Mouse (Mus musculus) mouse embryonic stem cell (cell line): ENCODE data around the gene Nudt3.

Experiments used
- in situ Hi-C, 2 experiments: fragments of 300-500 bp; cut with MboI; formaldehyde crosslinking; loops; 1 replicate in 1 of 2; 3 replicates in 1 of 2; pipeline ENCODE4 v1.14.3; 2019 to 2020; ENCODE audit warnings: low sequenced_read_pairs in 2 of 2, low pct_unique_long_range_greater_than_20kb in 1 of 2, mixed read lengths in 1 of 2; ENCODE audit not compliant: unreplicated experiment in 1 of 2

Gene Nudt3

GRCm38 (mm10) chr17:27577468-27577867, 45.8 kb downstream of the Nudt3 start:
- in situ Hi-C loops = no loop called here

- in situ Hi-C loops = no loop called here
Observed at GRCm38 (mm10) chr17:27576056-27576455, 47.2 kb downstream of the Nudt3 start.

GRCm38 (mm10) chr17:27575116-27575776, 48.0 kb downstream of the Nudt3 start:
- in situ Hi-C loops = no loop called here

GRCm38 (mm10) chr17:27574470-27575115, 48.7 kb downstream of the Nudt3 start:
- in situ Hi-C loops = no loop called here

GRCm38 (mm10) chr17:27573772-27574320, 49.4 kb downstream of the Nudt3 start:
- in situ Hi-C loops = no loop called here

GRCm38 (mm10) chr17:27571315-27571714, 52.0 kb downstream of the Nudt3 start:
- in situ Hi-C loops = no loop called here

GRCm38 (mm10) chr17:27568228-27568627, 55.1 kb downstream of the Nudt3 start:
- in situ Hi-C loops = no loop called here

GRCm38 (mm10) chr17:27565942-27566267, 57.4 kb downstream of the Nudt3 start:
- in situ Hi-C loops = no loop called here

- in situ Hi-C loops = no loop called here
Observed at GRCm38 (mm10) chr17:27565163-27565941, 57.9 kb downstream of the Nudt3 start, which contains the start of gene AI413582. TSS of gene AI413582 (minus strand) at chr17:27565756.

- in situ Hi-C loops = no loop called here
Observed at GRCm38 (mm10) chr17:27564391-27565162, 58.7 kb downstream of the Nudt3 start.

GRCm38 (mm10) chr17:27563771-27564244, 59.5 kb downstream of the Nudt3 start:
- in situ Hi-C loops = no loop called here

- in situ Hi-C loops = no loop called here
Observed at GRCm38 (mm10) chr17:27561809-27562526, 61.3 kb downstream of the Nudt3 start.

- in situ Hi-C loops = no loop called here
Observed at GRCm38 (mm10) chr17:27560926-27561480, 62.3 kb downstream of the Nudt3 start.

GRCm38 (mm10) chr17:27559596-27559995, 63.7 kb downstream of the Nudt3 start:
- in situ Hi-C loops = no loop called here

- in situ Hi-C loops = no loop called here
Observed at GRCm38 (mm10) chr17:27558845-27559244, 64.5 kb downstream of the Nudt3 start.

GRCm38 (mm10) chr17:27557927-27558661, 65.2 kb downstream of the Nudt3 start:
- in situ Hi-C loops = no loop called here
